Mouse (Mus musculus) embryo, embryonic 9.5 days (tissue): ENCODE data around the gene Depdc7.

Experiments
- DNase-seq: peaks from one replicate; pipeline ENCODE4 v3.0.0-alpha.2; 2017; ENCODE audit errors: extremely low spot score

The Depdc7 gene

GRCm38 (mm10) chr2:104742741-104743064 is at the start of gene Depdc7:
Gene Depdc7, minus strand, starts transcription at chr2:104742878.
- DNase-seq = peak; percentile 84

GRCm38 (mm10) chr2:104774763-104775162 is 32.1 kb upstream of the Depdc7 start:
- no peak for DNase-seq

GRCm38 (mm10) chr2:104768697-104769096 is 26.0 kb upstream of the Depdc7 start:
- DNase-seq = no peak

GRCm38 (mm10) chr2:104764018-104764417 is 21.3 kb upstream of the Depdc7 start:
- no peak for DNase-seq

GRCm38 (mm10) chr2:104763134-104763703 is 20.5 kb upstream of the Depdc7 start:
- no peak for DNase-seq

GRCm38 (mm10) chr2:104750611-104751010 is 7.9 kb upstream of the Depdc7 start:
- no peak for DNase-seq

- DNase-seq = no peak
Measured at GRCm38 (mm10) chr2:104748652-104749183, 6.0 kb upstream of the Depdc7 start.

GRCm38 (mm10) chr2:104746251-104746650 is 3.6 kb upstream of the Depdc7 start:
- no peak for DNase-seq

GRCm38 (mm10) chr2:104743971-104744370 is 1.3 kb upstream of the Depdc7 start:
- no peak for DNase-seq

- DNase-seq = no peak
Measured at GRCm38 (mm10) chr2:104743160-104743559, 482 bp upstream of the Depdc7 start.

GRCm38 (mm10) chr2:104741896-104742740 is 560 bp downstream of the Depdc7 start:
- DNase-seq = peak; percentile 15

- DNase-seq = peak; percentile 15
Measured at GRCm38 (mm10) chr2:104741015-104741758, 1.5 kb downstream of the Depdc7 start.

GRCm38 (mm10) chr2:104740248-104740949 is 2.3 kb downstream of the Depdc7 start:
- DNase-seq = no peak

- DNase-seq = no peak
Measured at GRCm38 (mm10) chr2:104739691-104740090, 3.0 kb downstream of the Depdc7 start.

GRCm38 (mm10) chr2:104736241-104736640 is 6.4 kb downstream of the Depdc7 start:
- no peak for DNase-seq

GRCm38 (mm10) chr2:104732562-104733256 is 10.0 kb downstream of the Depdc7 start:
- no peak for DNase-seq

- no peak for DNase-seq
Measured at GRCm38 (mm10) chr2:104732033-104732444, 10.6 kb downstream of the Depdc7 start.

- no peak for DNase-seq
Measured at GRCm38 (mm10) chr2:104727369-104727768, 15.3 kb downstream of the Depdc7 start.

GRCm38 (mm10) chr2:104722021-104722420 is 20.7 kb downstream of the Depdc7 start:
- no peak for DNase-seq

GRCm38 (mm10) chr2:104717827-104718226 is 24.9 kb downstream of the Depdc7 start:
- DNase-seq = no peak

- no peak for DNase-seq
Measured at GRCm38 (mm10) chr2:104717231-104717735, 25.4 kb downstream of the Depdc7 start.
